Mouse (Mus musculus): ENCODE data around the gene Twist2. TPM values are rescaled to one million over a fixed set of nuclear protein-coding genes. Genes with fewer than 3 reads are reported as not detected.

The Twist2 gene
- total RNA-seq, 2 experiments from 2014 or later, result 1.7 to 4.0 TPM

DNA sequence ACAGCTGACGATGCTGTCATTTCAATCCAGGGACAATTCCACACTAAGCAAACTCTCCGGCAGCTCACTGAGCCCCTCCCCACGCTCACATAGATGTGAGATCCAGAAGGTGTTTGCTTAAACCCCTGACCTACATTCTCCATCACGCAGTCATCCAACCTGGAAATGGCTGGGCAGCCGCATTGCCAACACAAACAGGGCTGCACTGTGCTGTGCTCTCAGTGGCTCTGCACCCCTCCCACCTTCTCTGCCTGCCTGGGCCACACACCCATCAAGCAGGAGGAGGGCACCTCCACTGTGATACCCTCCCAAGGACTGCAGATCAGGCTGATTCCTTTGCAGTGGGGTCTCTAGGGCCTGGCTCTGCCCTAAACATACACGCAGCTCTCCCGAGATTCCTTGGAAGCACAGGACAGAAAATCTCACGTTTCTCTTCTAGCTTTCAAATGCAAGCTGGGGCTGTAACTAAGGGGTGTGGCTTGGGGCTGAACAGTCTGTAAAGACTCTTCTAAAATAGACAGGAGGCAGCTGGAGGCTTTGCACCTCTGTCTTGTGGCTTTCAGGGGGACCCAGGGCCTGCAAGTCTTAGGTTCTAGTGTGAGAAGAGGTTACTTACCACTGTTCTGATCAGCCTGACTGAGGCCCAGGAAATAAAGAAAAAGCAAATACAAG is 71.3 kb downstream of the Twist2 start:
- DNase-seq (ENCODE audit: low spot score in 2 of 2), result no peak

DNA sequence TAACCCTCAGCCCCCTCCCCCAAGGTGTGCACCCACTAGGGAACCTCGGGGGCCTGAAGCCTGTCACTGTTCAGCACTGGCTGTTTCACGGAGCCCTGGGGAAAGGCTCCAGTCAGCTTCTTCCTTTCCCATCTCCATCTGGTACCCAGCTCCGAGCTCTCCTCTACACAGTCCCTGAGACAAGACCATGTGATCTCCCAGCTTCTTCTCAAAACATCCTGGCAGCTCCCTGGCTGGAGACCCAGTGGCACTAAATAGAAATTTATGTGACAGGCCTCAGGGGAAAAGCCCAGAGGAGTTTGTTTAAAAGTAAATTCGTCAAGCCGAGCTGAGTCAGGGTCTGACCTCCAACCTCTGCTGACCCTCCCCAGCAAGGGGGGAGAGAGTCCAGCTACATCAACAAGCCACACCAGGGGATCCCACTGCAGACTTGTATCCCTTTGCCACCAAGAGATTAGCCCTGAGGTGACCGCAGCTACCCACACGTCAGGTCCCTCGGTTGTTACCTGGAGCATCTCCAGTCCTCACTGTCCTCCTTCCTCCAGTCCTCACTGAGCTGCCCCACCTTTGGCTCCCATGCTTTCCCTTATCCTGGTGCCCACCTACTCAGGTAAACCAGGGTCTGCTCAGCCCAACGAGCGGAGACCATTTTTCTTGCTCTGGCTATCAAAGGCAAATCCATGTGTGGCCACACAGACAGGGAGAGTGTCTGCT is 72.5 kb downstream of the Twist2 start:
- DNase-seq (ENCODE audit: low spot score in 2 of 2), result no peak

DNA sequence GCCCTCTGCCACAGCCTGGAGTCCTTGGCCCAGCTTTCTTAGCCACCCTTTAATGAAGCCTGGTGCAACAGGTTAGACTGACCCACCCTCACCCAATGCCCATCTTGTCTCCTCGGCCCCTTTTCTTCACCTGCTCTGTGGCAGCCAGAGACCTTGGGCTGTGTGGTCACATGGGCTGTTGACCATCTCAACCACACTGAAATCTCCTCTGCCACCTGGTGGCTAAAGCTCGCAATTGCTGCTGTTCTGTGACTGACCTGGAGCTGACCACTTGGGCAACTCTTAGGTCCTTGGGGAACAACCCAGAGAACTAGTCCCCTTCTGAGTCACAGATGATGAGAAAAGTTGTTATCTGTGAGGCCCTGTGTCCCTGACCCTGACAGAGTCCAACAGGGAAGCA is 73.4 kb downstream of the Twist2 start:
- DNase-seq (ENCODE audit: low spot score in 2 of 2), result peak; percentile 74 to 78

DNA sequence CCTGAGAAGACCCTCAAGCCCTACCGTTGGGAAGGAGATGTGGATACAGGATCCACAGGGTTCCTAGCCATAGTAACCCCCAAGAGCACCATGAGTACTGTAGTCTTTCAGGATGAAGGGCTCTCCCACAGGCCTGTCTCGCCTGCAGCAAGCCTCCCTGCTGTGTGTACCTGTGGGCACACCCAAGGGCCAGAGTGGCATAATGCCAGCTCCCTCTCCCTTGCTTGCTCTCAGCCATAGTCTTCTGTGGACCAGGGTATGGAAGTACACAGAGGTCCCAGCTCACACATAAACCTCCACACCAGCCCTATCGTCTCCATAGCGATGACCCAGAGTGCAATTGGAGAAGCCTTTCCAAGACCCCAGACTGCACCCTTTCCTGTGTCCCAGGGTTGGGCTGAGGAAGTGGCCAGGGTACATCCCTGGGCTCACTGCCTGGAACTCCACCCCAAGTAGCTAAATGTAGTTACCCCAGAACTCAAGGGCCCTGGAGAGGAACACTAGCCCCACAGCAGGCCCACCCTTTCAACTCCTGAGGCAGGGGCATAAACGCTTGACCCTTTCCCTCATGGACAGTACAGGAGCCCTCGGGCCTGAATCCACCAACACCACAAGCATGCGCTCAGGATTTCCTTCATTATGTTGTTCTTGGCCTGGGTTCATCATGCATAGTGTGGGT is 73.9 kb downstream of the Twist2 start:
- DNase-seq (ENCODE audit: low spot score in 2 of 2), result no peak

DNA sequence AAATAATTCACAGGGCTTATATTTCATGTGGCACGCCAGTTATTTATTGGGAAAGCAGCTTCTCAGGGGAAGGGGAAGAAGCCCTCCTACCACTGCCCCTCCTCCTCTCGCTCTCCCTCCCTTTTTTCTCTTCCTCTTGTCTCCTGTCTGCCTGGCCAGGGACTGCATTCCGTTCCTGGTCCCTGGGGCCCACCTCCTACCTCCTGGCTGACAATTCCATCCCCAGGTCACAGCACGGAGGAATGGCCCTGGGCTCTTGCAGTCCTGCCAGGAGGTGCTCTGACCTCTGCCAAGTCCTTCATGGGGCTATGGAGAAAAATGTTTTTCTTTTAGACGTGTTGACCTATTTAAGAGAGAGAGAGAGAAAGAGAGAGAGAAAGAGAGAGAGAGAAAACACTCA is 77.4 kb downstream of the Twist2 start:
- DNase-seq (ENCODE audit: low spot score in 2 of 2), result no peak

DNA sequence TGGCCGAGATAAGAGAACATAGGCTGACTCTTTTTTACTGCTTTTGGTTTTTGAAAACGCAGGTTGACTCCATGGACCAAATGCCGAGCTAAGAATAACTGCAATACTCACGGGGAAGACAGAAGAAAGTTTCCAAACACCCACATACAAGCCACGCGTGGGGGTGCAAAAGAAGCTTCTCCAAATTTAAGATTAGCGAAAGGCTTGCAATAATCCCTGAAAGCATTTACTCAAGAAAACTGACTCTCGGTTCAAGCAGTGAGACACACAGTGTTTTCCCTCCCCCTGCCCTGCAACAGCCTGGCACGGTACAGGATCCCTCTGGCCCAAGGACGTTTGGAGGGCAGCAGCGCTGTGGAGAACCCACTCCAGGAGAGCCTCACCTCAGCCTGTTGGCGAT is 78.9 kb downstream of the Twist2 start:
- no peak for DNase-seq (ENCODE audit: low spot score in 2 of 2)

DNA sequence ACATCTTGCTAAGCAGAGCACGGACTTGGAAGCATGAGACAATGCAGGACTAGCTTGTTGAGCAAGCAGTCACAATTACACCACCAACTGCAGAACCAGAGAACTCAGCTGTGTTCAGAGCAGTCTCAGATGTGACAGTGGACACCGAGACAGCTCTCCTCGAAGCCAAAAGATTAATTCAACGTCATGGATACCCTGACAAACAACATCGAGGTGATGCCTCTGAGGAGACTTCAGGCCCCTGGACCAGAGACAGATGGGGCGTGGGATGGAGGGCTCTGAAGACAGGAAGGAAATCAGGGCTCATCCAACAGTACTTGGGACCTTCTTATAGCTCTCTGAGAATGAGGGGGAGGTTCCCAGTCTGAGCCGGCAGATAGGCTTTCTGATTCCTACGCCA is 79.6 kb downstream of the Twist2 start:
- no peak for DNase-seq (ENCODE audit: low spot score in 2 of 2)

DNA sequence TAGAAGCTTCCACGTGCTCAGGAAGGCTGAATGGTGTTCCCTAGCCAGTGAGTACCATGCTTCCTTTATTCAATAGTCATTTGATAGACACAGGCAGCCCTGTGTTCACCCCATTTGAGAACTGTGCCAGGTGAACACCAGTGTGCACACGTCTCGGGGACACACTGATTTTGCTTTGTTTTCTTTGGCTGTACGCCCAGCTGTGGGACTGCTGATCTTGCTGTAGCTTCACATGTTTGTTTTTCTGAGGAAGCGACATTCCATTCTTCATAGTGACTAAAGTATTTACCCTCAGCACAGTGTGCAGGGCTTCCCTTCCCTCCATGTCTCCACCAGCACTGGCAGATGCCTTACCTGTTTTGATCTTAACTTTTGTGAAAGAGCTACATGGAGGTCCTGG is 81.9 kb downstream of the Twist2 start:
- no peak for DNase-seq (ENCODE audit: low spot score in 2 of 2)

DNA sequence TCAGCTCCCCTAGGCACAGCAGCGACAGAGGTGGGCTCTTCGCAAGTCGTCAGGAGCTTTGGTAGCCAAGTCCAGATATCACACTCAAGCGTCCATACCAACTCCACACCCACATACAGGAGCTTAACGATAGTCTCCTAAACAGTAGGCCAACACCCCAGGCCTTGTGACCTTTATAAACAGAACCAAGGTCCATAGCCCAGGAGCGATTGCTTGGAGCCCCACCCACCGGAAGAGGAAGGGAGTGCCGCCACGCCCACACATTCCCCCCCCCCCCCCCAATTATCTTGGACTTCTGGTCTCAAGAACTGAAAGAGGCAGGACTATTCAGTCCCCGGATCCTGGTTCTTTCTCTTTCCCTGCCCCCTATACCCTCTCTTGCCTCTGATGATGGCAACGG is 92.3 kb downstream of the Twist2 start:
- no peak for DNase-seq (ENCODE audit: low spot score in 2 of 2)

DNA sequence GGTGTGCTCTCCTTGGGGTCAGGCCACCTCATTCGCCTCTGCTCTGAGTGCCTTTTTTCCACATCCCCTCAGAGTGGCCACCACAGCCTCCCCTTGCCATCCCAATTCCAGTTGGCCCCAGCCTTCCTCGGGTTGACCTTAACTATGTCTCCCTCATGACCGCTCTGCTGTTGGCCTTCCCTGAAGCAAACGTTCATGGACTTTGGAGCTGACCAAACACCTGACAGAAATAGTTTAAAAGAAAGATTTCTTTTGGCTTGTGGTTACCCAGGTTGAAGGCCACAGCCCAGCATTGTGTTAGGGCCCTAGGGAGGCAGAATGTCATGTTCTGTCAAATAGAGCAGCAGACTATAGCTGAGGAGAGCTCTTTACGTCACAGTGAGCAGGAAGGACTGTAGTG is 93.0 kb downstream of the Twist2 start:
- DNase-seq (ENCODE audit: low spot score in 2 of 2), result no peak

DNA sequence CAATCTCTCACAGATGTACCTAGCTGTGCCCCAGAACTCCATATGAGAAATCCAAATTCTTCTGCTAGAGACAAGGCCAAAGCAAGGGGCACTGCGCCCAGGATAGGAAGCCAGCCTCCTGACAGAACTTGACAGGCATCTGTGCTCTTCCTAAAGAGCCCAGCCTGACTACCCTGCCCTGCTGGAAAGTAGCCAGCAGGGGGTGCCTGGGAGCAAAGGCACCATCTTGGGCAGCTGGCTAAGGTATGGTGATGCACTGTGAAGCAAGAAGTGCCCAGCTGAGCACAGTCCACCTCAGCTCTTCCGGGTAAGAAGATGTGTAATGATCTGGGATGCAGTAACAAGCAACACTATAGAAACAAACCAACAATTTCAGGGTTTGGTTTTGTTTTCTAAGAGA is 95.8 kb downstream of the Twist2 start:
- no peak for DNase-seq (ENCODE audit: low spot score in 2 of 2)
